Mouse (Mus musculus) left cerebral cortex, adult 6 months (tissue): ENCODE data around the gene Olfr764-ps1. TPM values are rescaled to one million over a fixed set of nuclear protein-coding genes. Genes with fewer than 3 reads are reported as not detected.

Experiments
- long read RNA-seq, 2 experiments: library from polyadenylated mRNA; unstranded; transcript quantifications; one replicate each; pipeline ENCODE4 v2.0.0; 2019 to 2020
- polyA plus RNA-seq: library from polyadenylated mRNA; unstranded; fragments of <200 nt; fragmentation: Nextera tagmentation; gene quantifications from 2 replicates; pipeline ENCODE4 v1.2.3, GENCODE M21; 2021

Gene Olfr764-ps1
- polyA plus RNA-seq, result not detected in 2 replicates
- long read RNA-seq, experiment 1, result 0 reads
- long read RNA-seq, experiment 2, result 0 reads

GRCm38 (mm10) chr10:129039796-129040195, at the start of gene Olfr764-ps1:
TSS of gene Olfr764-ps1 (minus strand) at chr10:129039896.

GRCm38 (mm10) chr10:129082810-129083209, 43.1 kb upstream of the Olfr764-ps1 start, which contains the start of gene Olfr767:
TSS of gene Olfr767 (minus strand) at chr10:129082910.

GRCm38 (mm10) chr10:129068877-129069276, 29.2 kb upstream of the Olfr764-ps1 start, which contains the start of gene Olfr766-ps1:
TSS of gene Olfr766-ps1 (minus strand) at chr10:129068977.

GRCm38 (mm10) chr10:129049898-129050297, 10.2 kb upstream of the Olfr764-ps1 start, which contains the start of gene Olfr765:
TSS of gene Olfr765 (minus strand) at chr10:129049998.

GRCm38 (mm10) chr10:129010288-129010841, 29.3 kb downstream of the Olfr764-ps1 start, which contains the start of gene Olfr763:
TSS of gene Olfr763 (plus strand) at chr10:129010791.

GRCm38 (mm10) chr10:128989131-128989530, 50.6 kb downstream of the Olfr764-ps1 start, which contains the start of gene Olfr9:
TSS of gene Olfr9 (plus strand) at chr10:128989431.

Other genes starting within 250 kb of the Olfr764-ps1 start
- gene Mmp19, start 249.0 kb downstream of the Olfr764-ps1 start, polyA plus RNA-seq, result 0.12 and 0.13 TPM in 2 replicates
- gene Dnajc14, start 235.8 kb downstream of the Olfr764-ps1 start, polyA plus RNA-seq, result 16.9 and 25.3 TPM in 2 replicates
- 3.4 and 3.7 TPM in 2 replicates for gene Tmem198b, start 235.5 kb downstream of the Olfr764-ps1 start, polyA plus RNA-seq
- gene Sarnp, start 222.6 kb downstream of the Olfr764-ps1 start, polyA plus RNA-seq, result 113 and 124 TPM in 2 replicates
- gene Ormdl2, start 218.3 kb downstream of the Olfr764-ps1 start, polyA plus RNA-seq, result 21.7 and 22.4 TPM in 2 replicates
- 2.9 and 4.7 TPM in 2 replicates for gene Gdf11, start 148.2 kb downstream of the Olfr764-ps1 start, polyA plus RNA-seq
- 156 and 164 TPM in 2 replicates for gene Cd63, start 138.9 kb downstream of the Olfr764-ps1 start, polyA plus RNA-seq
- 7.4 and 8.4 TPM in 2 replicates for gene Rdh5, start 117.0 kb downstream of the Olfr764-ps1 start, polyA plus RNA-seq
- 336 and 357 TPM in 2 replicates for gene Bloc1s1, start 115.9 kb downstream of the Olfr764-ps1 start, polyA plus RNA-seq
- 2.2 and 2.5 TPM in 2 replicates for gene Itga7, start 106.1 kb downstream of the Olfr764-ps1 start, polyA plus RNA-seq
- gene Mettl7b, start 78.9 kb downstream of the Olfr764-ps1 start, polyA plus RNA-seq, result not detected in 2 replicates
- not detected in 2 replicates for gene Olfr9, start 50.5 kb downstream of the Olfr764-ps1 start, polyA plus RNA-seq
- not detected in 2 replicates for gene Olfr763, start 29.1 kb downstream of the Olfr764-ps1 start, polyA plus RNA-seq
- gene Olfr765, start 10.1 kb upstream of the Olfr764-ps1 start, polyA plus RNA-seq, result not detected in 2 replicates
- not detected in 2 replicates for gene Olfr766-ps1, start 29.1 kb upstream of the Olfr764-ps1 start, polyA plus RNA-seq
- gene Olfr767, start 43.0 kb upstream of the Olfr764-ps1 start, polyA plus RNA-seq, result not detected in 2 replicates
- gene Olfr768, start 59.5 kb upstream of the Olfr764-ps1 start, polyA plus RNA-seq, result not detected in 2 replicates
- not detected in 2 replicates for gene Olfr769, start 78.0 kb upstream of the Olfr764-ps1 start, polyA plus RNA-seq
- not detected in 2 replicates for gene Olfr770, start 99.1 kb upstream of the Olfr764-ps1 start, polyA plus RNA-seq
- not detected in 2 replicates for gene Olfr771, start 124.9 kb upstream of the Olfr764-ps1 start, polyA plus RNA-seq
- not detected in 2 replicates for gene Olfr772, start 138.0 kb upstream of the Olfr764-ps1 start, polyA plus RNA-seq
- gene Olfr773, start 147.5 kb upstream of the Olfr764-ps1 start, polyA plus RNA-seq, result not detected in 2 replicates
- not detected in 2 replicates for gene Olfr774, start 196.3 kb upstream of the Olfr764-ps1 start, polyA plus RNA-seq
- not detected in 2 replicates for gene Olfr775, start 208.5 kb upstream of the Olfr764-ps1 start, polyA plus RNA-seq
- gene Olfr776, start 219.2 kb upstream of the Olfr764-ps1 start, polyA plus RNA-seq, result not detected in 2 replicates
- gene Olfr777, start 231.6 kb upstream of the Olfr764-ps1 start, polyA plus RNA-seq, result not detected in 2 replicates